Mouse (Mus musculus): ENCODE results near the gene Calm2.
A peak's percentile ranks its signal among the peaks of the same experiment; 100 is the strongest.

Gene Calm2

GRCm38 (mm10) chr17:87403462-87403861 lies 43.3 kb downstream of the Calm2 start:
- no peak for DNase-seq (ENCODE audit: low spot score in 2 of 2)

GRCm38 (mm10) chr17:87402444-87402843 lies 44.3 kb downstream of the Calm2 start:
- DNase-seq (ENCODE audit: low spot score in 2 of 2) = no peak

DNA sequence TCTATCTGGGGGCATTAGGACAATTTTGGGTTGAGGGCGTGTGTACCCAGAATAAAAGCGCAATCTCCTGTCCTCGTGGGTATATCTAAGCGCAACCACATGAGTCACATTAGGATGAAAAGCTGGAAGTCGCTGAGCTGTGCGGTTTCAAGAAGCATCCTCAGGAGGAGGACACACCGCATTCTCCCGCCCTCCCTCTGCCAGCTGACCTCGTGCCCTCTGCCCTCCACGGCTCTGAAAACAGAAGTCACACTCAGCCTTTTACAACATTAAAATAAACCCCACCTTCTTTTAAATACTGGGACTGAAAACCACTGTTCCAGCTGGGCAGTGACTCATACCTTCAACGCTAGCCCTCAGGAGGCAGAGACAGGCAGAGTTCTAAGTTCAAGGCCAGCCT lies 49.6 kb downstream of the Calm2 start:
- no peak for DNase-seq (ENCODE audit: low spot score in 2 of 2)

DNA sequence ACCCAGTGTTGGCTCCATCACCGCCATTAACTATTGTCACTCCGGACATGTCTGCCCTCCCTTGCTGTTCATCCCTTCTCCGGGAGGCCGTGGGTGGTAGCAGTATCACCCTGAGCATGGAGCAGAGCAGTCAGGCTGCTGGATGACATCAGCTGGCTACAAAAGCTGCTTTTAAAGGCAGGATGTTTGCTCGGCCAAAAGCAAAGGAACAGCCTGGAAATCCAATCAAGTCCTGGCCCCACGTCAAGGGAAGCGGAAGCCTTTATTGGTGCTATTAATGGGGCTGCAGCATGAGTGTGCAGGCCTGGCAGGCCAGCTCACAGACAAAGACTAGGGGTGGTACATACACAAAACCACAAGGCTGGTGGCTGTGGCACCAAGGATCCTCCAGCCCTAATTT lies 55.5 kb downstream of the Calm2 start:
- peak in 1 of 2 experiments; percentile 15 for DNase-seq (ENCODE audit: low spot score in 2 of 2)

DNA sequence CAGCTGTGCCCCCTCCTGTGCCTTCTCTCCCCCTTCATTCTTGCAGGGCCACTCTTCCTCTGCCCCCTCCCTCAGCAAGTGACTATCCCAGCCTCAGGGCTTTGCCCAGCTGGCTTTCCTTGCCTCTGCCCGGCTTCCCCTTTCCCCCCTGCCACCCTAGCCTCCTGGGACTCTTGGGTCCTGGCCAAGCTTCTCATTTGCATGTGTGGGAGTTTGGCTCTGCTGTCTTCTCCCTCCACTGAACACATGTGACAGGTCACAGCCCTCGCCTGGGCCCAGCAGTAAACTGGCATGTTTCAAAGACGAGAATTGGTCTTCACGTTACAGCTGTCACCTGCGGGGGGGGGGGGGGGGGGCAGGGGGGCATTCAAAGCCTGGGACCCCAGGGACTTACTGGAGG lies 59.7 kb downstream of the Calm2 start:
- peak in 1 of 2 experiments; percentile 23 for DNase-seq (ENCODE audit: low spot score in 2 of 2)

DNA sequence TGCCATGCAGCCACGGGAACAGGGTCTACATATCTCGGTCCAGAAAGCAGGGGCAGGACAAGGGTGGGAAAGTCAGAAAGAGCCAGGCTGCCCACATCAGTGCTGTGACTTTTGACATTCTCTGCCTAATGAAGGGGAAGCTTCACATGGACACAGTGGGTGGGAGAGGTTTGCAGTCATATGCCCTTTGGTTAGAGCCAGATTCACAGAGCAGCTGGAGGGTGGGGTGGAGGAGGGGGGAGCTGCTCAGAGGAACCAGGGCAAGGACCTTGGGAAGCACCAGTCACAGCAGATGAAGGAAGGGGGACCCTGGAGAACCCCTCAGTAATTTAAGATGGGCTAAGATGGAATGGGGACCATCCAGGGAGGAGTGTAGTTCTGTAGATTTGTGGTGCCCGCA lies 60.9 kb downstream of the Calm2 start:
- DNase-seq (ENCODE audit: low spot score in 2 of 2) = no peak

Data from frontal cortex, postnatal 14 days (tissue).